Mouse (Mus musculus) hindbrain, embryonic 10.5 days (tissue): ENCODE data around the gene 1700086D15Rik. TPM values are rescaled to one million over a fixed set of nuclear protein-coding genes. Genes with fewer than 3 reads are reported as not detected.
A peak's percentile ranks its signal among the peaks of the same experiment; 100 is the strongest.

Source experiments
- DNase-seq: peaks from one replicate; pipeline ENCODE4 v3.0.0-alpha.2; 2017; ENCODE audit warnings: low spot score
- H3K27ac ChIP-seq: fragments of 300-500 bp; sonication (generic); 2 replicates; pipeline ENCODE4 v1.5.1; 2016; ENCODE audit warnings: mild to moderate bottlenecking, moderate library complexity
- H3K27me3 ChIP-seq: fragments of 300-500 bp; sonication (generic); 2 replicates; pipeline ENCODE4 v1.6.1; 2016; ENCODE audit warnings: mild to moderate bottlenecking; ENCODE audit not compliant: poor library complexity, insufficient read depth, severe bottlenecking
- H3K36me3 ChIP-seq: fragments of 300-500 bp; sonication (generic); 2 replicates; pipeline ENCODE4 v1.6.1; 2016; ENCODE audit warnings: mild to moderate bottlenecking, moderate library complexity
- H3K4me1 ChIP-seq: fragments of 300-500 bp; sonication (generic); replicated peaks from 2 replicates; pipeline ENCODE4 v1.6.1; 2016; ENCODE audit warnings: mild to moderate bottlenecking
- H3K4me3 ChIP-seq: fragments of 300-500 bp; sonication (generic); 2 replicates; pipeline ENCODE4 v1.5.1; 2016; ENCODE audit warnings: mild to moderate bottlenecking, moderate library complexity
- H3K9me3 ChIP-seq: fragments of 300-500 bp; sonication (generic); 2 replicates; pipeline ENCODE4 v1.6.1; 2016; ENCODE audit warnings: mild to moderate bottlenecking, moderate library complexity
- WGBS: fragments of 180-500 bp; shearing (Covaris S2); methylation state at CpG from one replicate; pipeline ENCODE4 v1.1.7; 2016; 5-methylcytosine and 5-hydroxymethylcytosine counted together
- polyA plus RNA-seq: library from polyadenylated mRNA; unstranded; fragments of >200 nt; fragmentation: Nextera tagmentation; extraction: Ambion mirVana; gene quantifications from 2 replicates; pipeline ENCODE4 v1.2.1, GENCODE M21; 2016

The 1700086D15Rik gene
- polyA plus RNA-seq, 1 experiment from 2014 or later, result not detected

GRCm38 (mm10) chr11:65126566-65126965 is 33.1 kb downstream of the 1700086D15Rik start:
- peaks cover 31% of the 10 kb centered on the region for H3K4me1 ChIP-seq
- H3K4me3 ChIP-seq, result no peak overlapping the region
- H3K27me3 ChIP-seq, result no peaks in the 10 kb centered on the region
- 63% methylated on average over 9 of the region's 9 CpGs for WGBS
- peak overlapping the region; percentile 75 for H3K27ac ChIP-seq
- H3K36me3 ChIP-seq, result no peaks in the 10 kb centered on the region
- no peak for DNase-seq
- no peaks in the 10 kb centered on the region for H3K9me3 ChIP-seq

- 65% methylated on average over 8 of the region's 8 CpGs for WGBS
- H3K27ac ChIP-seq, result peak overlapping the region; percentile 50; the same call in 1 of the 2 replicates
- peak; percentile 31 for DNase-seq
Measured at GRCm38 (mm10) chr11:65124913-65125418, 34.7 kb downstream of the 1700086D15Rik start.

GRCm38 (mm10) chr11:65120276-65120675 is 39.4 kb downstream of the 1700086D15Rik start:
- no peak for DNase-seq
- no peaks in the 10 kb centered on the region for H3K27me3 ChIP-seq
- H3K4me1 ChIP-seq, result peaks cover 11% of the 10 kb centered on the region
- no peaks in the 10 kb centered on the region for H3K9me3 ChIP-seq
- WGBS, result 83% methylated on average over 4 of the region's 4 CpGs
- H3K4me3 ChIP-seq, result no peak overlapping the region
- no peaks in the 10 kb centered on the region for H3K36me3 ChIP-seq
- no peak overlapping the region for H3K27ac ChIP-seq

More at GRCm38 (mm10) chr11:65124913-65125418, 34.7 kb downstream of the 1700086D15Rik start:
- H3K27me3 ChIP-seq, result no peaks in the 10 kb centered on the region
- H3K4me1 ChIP-seq, result peaks cover 31% of the 10 kb centered on the region
- no peaks in the 10 kb centered on the region for H3K9me3 ChIP-seq
- no peak overlapping the region for H3K4me3 ChIP-seq
- no peaks in the 10 kb centered on the region for H3K36me3 ChIP-seq

GRCm38 (mm10) chr11:65115811-65116210 is 43.9 kb downstream of the 1700086D15Rik start:
- Histone ChIP-seq H3K36me3 (no peaks in the 10 kb centered on the region), H3K9me3 (no peaks in the 10 kb centered on the region), H3K4me1 (peaks cover 14% of the 10 kb centered on the region), H3K4me3 (no peak overlapping the region), H3K27me3 (no peaks in the 10 kb centered on the region), H3K27ac (no peak overlapping the region)
- no peak for DNase-seq
- 90% methylated on average over 6 of the region's 6 CpGs for WGBS

- no peak for DNase-seq
- Histone ChIP-seq H3K4me1 (peaks cover 36% of the 10 kb centered on the region), H3K4me3 (no peak overlapping the region), H3K9me3 (no peaks in the 10 kb centered on the region), H3K27me3 (no peaks in the 10 kb centered on the region), H3K36me3 (no peaks in the 10 kb centered on the region), H3K27ac (no peak overlapping the region)
- WGBS, result 63% methylated on average over 4 of the region's 4 CpGs
Measured at GRCm38 (mm10) chr11:65112086-65112485, 47.6 kb downstream of the 1700086D15Rik start.

GRCm38 (mm10) chr11:65111651-65112050 is 48.0 kb downstream of the 1700086D15Rik start:
- H3K27ac ChIP-seq, result no peak overlapping the region
- H3K4me3 ChIP-seq, result no peak overlapping the region
- no peak for DNase-seq
- no peaks in the 10 kb centered on the region for H3K27me3 ChIP-seq
- H3K9me3 ChIP-seq, result no peaks in the 10 kb centered on the region
- WGBS, result 60% methylated on average over 5 of the region's 5 CpGs
- H3K4me1 ChIP-seq, result peaks cover 36% of the 10 kb centered on the region
- H3K36me3 ChIP-seq, result no peaks in the 10 kb centered on the region

GRCm38 (mm10) chr11:65110058-65110457 is 49.6 kb downstream of the 1700086D15Rik start:
- Histone ChIP-seq H3K27ac (peak overlapping the region; percentile 64; the same call in 1 of the 2 replicates), H3K9me3 (no peaks in the 10 kb centered on the region), H3K27me3 (no peaks in the 10 kb centered on the region), H3K4me3 (no peak overlapping the region), H3K4me1 (peaks cover 36% of the 10 kb centered on the region), H3K36me3 (no peaks in the 10 kb centered on the region)
- WGBS, result 32% methylated on average over 10 of the region's 10 CpGs
- peak; percentile 38 for DNase-seq

GRCm38 (mm10) chr11:65107734-65108171 is 51.9 kb downstream of the 1700086D15Rik start:
- Histone ChIP-seq H3K4me3 (no peak overlapping the region), H3K36me3 (no peaks in the 10 kb centered on the region), H3K27ac (peak overlapping the region; percentile 13), H3K27me3 (no peaks in the 10 kb centered on the region), H3K9me3 (no peaks in the 10 kb centered on the region), H3K4me1 (peaks cover 36% of the 10 kb centered on the region)
- WGBS, result 75% methylated on average over 5 of the region's 5 CpGs
- DNase-seq, result no peak

- 76% methylated on average over 4 of the region's 4 CpGs for WGBS
- Histone ChIP-seq H3K27ac (no peak overlapping the region), H3K36me3 (no peaks in the 10 kb centered on the region), H3K27me3 (no peaks in the 10 kb centered on the region), H3K9me3 (no peaks in the 10 kb centered on the region), H3K4me3 (no peak overlapping the region), H3K4me1 (peaks cover 36% of the 10 kb centered on the region)
- no peak for DNase-seq
Measured at GRCm38 (mm10) chr11:65107151-65107550, 52.5 kb downstream of the 1700086D15Rik start.

- H3K36me3 ChIP-seq, result no peaks in the 10 kb centered on the region
- H3K4me3 ChIP-seq, result no peak overlapping the region
- H3K9me3 ChIP-seq, result no peaks in the 10 kb centered on the region
- H3K27ac ChIP-seq, result no peak overlapping the region
- no peak for DNase-seq
- WGBS, result 90% methylated on average over 3 of the region's 3 CpGs
- H3K27me3 ChIP-seq, result no peaks in the 10 kb centered on the region
- peaks cover 7% of the 10 kb centered on the region for H3K4me1 ChIP-seq
Measured at GRCm38 (mm10) chr11:65104076-65104475, 55.6 kb downstream of the 1700086D15Rik start.

Other genes with a start within 250 kb of the 1700086D15Rik start
- gene Elac2, start 180.9 kb downstream of the 1700086D15Rik start, polyA plus RNA-seq, result 36.0 and 38.8 TPM in 2 replicates
- 4.5 and 4.8 TPM in 2 replicates for gene Arhgap44, start 3.1 kb upstream of the 1700086D15Rik start, polyA plus RNA-seq
- 1.3 and 2.1 TPM in 2 replicates for gene Myocd, start 110.1 kb upstream of the 1700086D15Rik start, polyA plus RNA-seq